Mouse (Mus musculus): ENCODE measurements around the gene Nhlh2.

- TF ChIP-seq POLR2A (IDR thresholded peaks at IDR 0.05; ENCODE audit: borderline replicate concordance, low read depth, low read length) (no peak), CTCF (IDR thresholded peaks at IDR 0.05; ENCODE audit: low read depth, low read length) (no peak)
These were observed 28.7 kb downstream of the Nhlh2 start for GRCm38 (mm10) chr3:102038608-102039007.

Measured in bone marrow macrophage, adult 2 months (primary cell).